Mouse (Mus musculus) stomach, postnatal 0 days (tissue): Measurements from ENCODE around the gene G6pdx. TPM values are rescaled to one million over a fixed set of nuclear protein-coding genes. Genes with fewer than 3 reads are reported as not detected.

ENCODE experiments used
- ATAC-seq: fragments of 200-750 bp; cut with Nextera tagmentation; 2 replicates; pipeline ENCODE4 v1.8.0; 2017; ENCODE audit not compliant: low FRiP score, low TSS enrichment
- DNase-seq: peaks from one replicate; pipeline ENCODE4 v3.0.0-alpha.2; 2016; ENCODE audit warnings: low spot score
- H3K27ac ChIP-seq: fragments of 300-500 bp; sonication (generic); replicated peaks from 2 replicates; pipeline ENCODE4 v1.5.1; 2014; ENCODE audit warnings: mild to moderate bottlenecking, control low read depth
- H3K27me3 ChIP-seq: fragments of 300-500 bp; sonication (generic); 2 replicates; pipeline ENCODE4 v1.6.1; 2014; ENCODE audit warnings: low read length; ENCODE audit not compliant: control insufficient read depth, insufficient read depth
- H3K36me3 ChIP-seq: fragments of 300-500 bp; sonication (generic); 2 replicates; pipeline ENCODE4 v1.6.1; 2014; ENCODE audit warnings: low read length, mixed read lengths; ENCODE audit not compliant: control insufficient read depth, insufficient read depth
- H3K4me1 ChIP-seq: fragments of 300-500 bp; sonication (generic); replicated peaks from 2 replicates; pipeline ENCODE4 v1.6.1; 2014; ENCODE audit warnings: antibody characterized with exemption; ENCODE audit not compliant: control insufficient read depth, insufficient read depth
- H3K4me2 ChIP-seq: fragments of 300-500 bp; sonication (generic); replicated peaks from 2 replicates; pipeline ENCODE4 v1.6.1; 2014; ENCODE audit warnings: low read depth, mild to moderate bottlenecking, control low read depth, moderate library complexity
- H3K4me3 ChIP-seq: fragments of 300-500 bp; sonication (generic); 2 replicates; pipeline ENCODE4 v1.5.1; 2014; ENCODE audit warnings: low read depth, low read length, control low read depth
- H3K9ac ChIP-seq: fragments of 300-500 bp; sonication (generic); 2 replicates; pipeline ENCODE4 v1.6.1; 2014; ENCODE audit warnings: mild to moderate bottlenecking, low read length, control low read depth, mixed read lengths
- H3K9me3 ChIP-seq: fragments of 300-500 bp; sonication (generic); 2 replicates; pipeline ENCODE4 v1.6.1; 2016; ENCODE audit warnings: low read length; ENCODE audit not compliant: control insufficient read depth
- CTCF ChIP-seq: IDR thresholded peaks from 2 replicates; pipeline ENCODE4 v1.5.1; 2016; ENCODE audit warnings: antibody characterized with exemption, low read depth, mild to moderate bottlenecking, moderate library complexity
- EP300 ChIP-seq: optimal IDR thresholded peaks from 2 replicates; pipeline ENCODE3; 2016; ENCODE audit warnings: antibody characterized with exemption
- WGBS: fragments of 180-500 bp; shearing (Covaris S2); extraction: QIAGEN DNeasy Blood & Tissue Kit; methylation state at CpG from one replicate; pipeline ENCODE4 v1.1.7; 2014; 5-methylcytosine and 5-hydroxymethylcytosine counted together
- polyA plus RNA-seq: library from polyadenylated mRNA; unstranded; fragments of >200 nt; fragmentation: Nextera tagmentation; extraction: Ambion mirVana; gene quantifications from 2 replicates; pipeline ENCODE4 v1.2.1, GENCODE M21; 2015

G6pdx gene
- 83.7 and 90.3 TPM in 2 replicates for polyA plus RNA-seq

DNA sequence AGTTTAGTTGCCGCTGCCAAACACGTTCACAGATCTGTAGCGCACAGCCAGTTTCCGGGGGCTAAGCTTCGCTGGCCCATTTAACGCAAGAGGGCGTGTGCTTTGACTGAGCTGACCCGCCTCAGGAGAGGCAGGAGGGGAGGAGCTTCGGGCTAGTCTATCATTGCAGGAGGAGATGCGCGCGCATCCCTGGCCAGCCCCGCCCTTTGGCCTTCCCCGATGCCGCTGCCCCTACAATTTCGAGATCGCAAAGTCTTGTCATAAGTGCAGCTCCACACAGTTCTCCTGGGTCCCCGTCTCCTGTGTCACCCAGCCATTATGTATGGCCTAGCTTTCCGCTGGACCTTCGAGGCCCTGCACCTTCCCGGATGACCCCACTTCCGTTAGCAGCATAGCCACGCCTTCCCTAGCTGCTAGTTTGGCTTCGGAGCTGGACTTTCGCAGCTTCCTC is at the start of gene G6pdx:
TSS of gene G6pdx (minus strand) at position 369 of the 451 bp plus-strand sequence.
- 8% methylated on average over 24 of the region's 25 CpGs for WGBS
- TF ChIP-seq EP300 (no peak), CTCF (peak; percentile 58)

DNA sequence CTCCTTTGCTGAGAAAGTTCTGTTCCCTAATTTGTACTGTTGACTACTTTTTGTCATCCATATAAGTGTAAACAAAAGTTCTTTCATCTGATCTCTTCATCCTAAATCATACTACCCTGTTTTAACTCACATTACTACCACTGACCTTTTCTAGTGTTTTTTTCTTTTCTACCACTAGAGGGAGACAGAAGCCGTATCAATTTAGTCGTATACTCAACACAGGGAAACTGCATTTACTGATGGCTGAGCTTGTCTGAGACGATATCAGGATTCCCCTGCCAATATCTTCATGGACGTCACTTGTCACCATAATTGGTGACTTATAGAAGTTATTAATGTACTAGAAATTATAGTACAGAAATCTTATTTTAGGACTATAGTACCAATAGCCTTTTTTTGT is 23.8 kb upstream of the G6pdx start:
- ATAC-seq, result no peak

More for the DNA sequence above, at the start of gene G6pdx:
- DNase-seq, result peak; percentile 90
- Histone ChIP-seq H3K27ac (peak within 1 kb of the TSS; percentile 90), H3K4me3 (peak within 1 kb of the TSS; percentile 48), H3K4me1 (no peaks in the 10 kb centered on the region), H3K9ac (peak within 1 kb of the TSS; percentile 69), H3K4me2 (peak within 1 kb of the TSS; percentile 61), H3K9me3 (no peaks in the 10 kb centered on the region), H3K27me3 (no peaks in the 10 kb centered on the region), H3K36me3 (no peaks in the 10 kb centered on the region)
- peak; percentile 70 for ATAC-seq

DNA sequence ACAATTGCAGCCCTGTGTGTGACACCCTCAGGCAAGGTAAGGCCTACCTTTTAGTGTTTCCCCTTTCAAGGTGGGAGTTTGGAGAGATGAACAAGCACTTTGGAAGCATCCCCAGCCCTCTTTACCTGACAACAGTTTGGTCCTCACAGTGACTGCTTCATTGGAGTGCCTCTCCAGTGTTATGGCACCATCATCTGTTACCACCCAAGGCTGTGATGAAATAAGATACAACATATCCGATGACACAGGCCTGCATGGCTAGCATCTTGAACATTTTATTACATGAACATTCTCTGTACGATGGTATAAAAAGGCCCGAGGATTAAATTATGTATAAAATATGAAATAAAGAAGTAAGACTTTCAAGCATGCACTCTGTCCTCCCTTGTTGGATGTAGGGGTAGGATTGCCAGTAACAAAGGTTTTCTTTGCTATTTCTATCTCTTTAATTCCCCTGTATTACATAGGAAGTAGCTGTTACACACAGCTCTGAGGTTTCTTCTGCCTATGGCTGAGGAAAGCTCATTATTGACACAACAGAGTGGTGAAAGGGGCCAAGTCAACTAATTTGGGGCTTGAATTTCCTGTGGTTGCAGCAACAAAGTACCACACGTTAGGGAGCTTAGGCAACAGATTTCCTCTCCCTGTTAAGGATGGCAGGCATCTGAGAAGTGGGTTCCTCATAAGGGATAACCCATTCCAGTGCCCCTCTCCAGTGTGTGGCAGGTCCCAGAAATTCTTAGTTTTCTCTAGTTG is 22.3 kb upstream of the G6pdx start:
- TF ChIP-seq CTCF, result no peak
- TF ChIP-seq EP300, result no peak
- Histone ChIP-seq H3K36me3 (no peaks in the 10 kb centered on the region), H3K27ac (no peak overlapping the region), H3K4me2 (no peak overlapping the region), H3K27me3 (no peaks in the 10 kb centered on the region), H3K9ac (no peak overlapping the region), H3K9me3 (no peaks in the 10 kb centered on the region), H3K4me3 (no peak overlapping the region), H3K4me1 (no peaks in the 10 kb centered on the region)
- no peak for ATAC-seq
- whole genome bisulfite sequencing, result 72% methylated on average over 4 of the region's 4 CpGs
- DNase-seq, result no peak

More for the DNA sequence above, 23.8 kb upstream of the G6pdx start:
- H3K9ac ChIP-seq, result no peak overlapping the region
- no peak overlapping the region for H3K4me3 ChIP-seq
- H3K9me3 ChIP-seq, result no peaks in the 10 kb centered on the region
- H3K27me3 ChIP-seq, result no peaks in the 10 kb centered on the region
- H3K36me3 ChIP-seq, result no peaks in the 10 kb centered on the region
- H3K27ac ChIP-seq, result no peak overlapping the region
- no peak overlapping the region for H3K4me2 ChIP-seq
- no peaks in the 10 kb centered on the region for H3K4me1 ChIP-seq
- WGBS, result 8% methylated on average over 4 of the region's 4 CpGs
- no peak for DNase-seq
- TF ChIP-seq EP300, result no peak
- TF ChIP-seq CTCF, result peak; percentile 83

DNA sequence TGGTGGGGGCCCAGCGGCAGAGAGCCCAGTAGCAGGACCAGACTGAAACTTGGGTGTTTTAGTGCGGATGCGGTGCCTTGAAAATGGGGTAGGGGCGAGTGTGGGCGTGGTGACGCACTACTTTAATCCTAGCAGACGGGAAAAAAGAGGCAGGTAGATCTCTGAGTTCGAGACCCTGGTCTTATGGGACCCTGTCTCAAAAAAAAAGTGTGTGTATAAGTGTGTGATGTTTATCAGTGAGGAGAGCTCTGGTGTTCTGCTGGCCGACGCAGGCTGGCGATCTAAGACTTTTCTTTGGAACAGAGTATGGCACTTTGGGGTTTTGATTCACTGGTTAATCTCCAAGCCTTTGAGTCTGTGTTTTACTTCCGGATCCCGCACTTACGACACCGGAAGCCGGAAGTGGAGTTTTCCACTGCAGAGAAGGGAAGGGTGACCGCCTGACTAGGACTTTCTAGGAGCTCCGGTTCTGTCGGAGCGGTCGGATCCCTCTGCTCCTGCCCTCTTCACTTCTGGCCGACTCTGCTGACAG is 362 bp upstream of the G6pdx start:
- ATAC-seq (peak; percentile 67), DNase-seq (peak; percentile 71)
- peak overlapping the region; percentile 90 for H3K27ac ChIP-seq
- peak overlapping the region; percentile 48 for H3K4me3 ChIP-seq
- peak overlapping the region; percentile 69 for H3K9ac ChIP-seq
- no peaks in the 10 kb centered on the region for H3K27me3 ChIP-seq
- H3K4me2 ChIP-seq, result peak overlapping the region; percentile 61
- no peaks in the 10 kb centered on the region for H3K9me3 ChIP-seq
- H3K4me1 ChIP-seq, result no peaks in the 10 kb centered on the region
- H3K36me3 ChIP-seq, result no peaks in the 10 kb centered on the region
- WGBS, result 15% methylated on average over 22 of the region's 22 CpGs
- no peak for TF ChIP-seq CTCF
- no peak for TF ChIP-seq EP300

DNA sequence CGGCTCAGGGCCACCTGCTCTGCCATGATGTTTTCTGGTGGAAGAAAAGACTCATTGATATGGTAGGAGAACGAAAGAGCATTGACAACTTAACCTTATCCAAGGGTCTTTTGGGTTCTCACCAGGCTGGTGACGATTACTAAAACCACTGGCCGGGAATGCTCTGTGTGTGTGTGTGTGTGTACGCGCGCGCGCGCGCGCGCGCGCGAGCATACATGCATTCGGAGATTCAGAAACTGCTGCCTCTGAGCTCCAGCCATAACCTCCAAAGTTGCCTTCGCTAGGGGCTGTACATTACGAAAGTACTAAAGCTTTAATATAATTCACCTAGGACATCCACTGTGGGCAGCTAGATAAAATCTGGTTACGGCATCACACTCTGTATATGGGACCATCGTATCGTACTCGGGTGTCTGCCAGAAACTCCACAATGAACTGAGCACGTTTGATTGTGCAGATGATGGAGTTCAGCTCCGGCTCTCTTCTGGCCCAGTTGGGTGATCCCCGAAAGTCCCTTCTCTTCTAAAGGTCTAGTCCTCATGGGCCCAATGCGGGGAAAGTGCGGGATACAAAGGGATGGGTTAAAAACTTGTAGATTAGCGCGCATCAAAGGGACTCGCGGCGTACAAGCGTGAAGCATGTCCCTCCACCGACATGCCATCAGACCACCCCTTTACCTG is 708 bp downstream of the G6pdx start:
- Histone ChIP-seq H3K9me3 (no peaks in the 10 kb centered on the region), H3K27ac (peak overlapping the region; percentile 90), H3K9ac (peak overlapping the region; percentile 43), H3K27me3 (no peaks in the 10 kb centered on the region), H3K36me3 (no peaks in the 10 kb centered on the region), H3K4me3 (peak overlapping the region; percentile 48), H3K4me2 (peak overlapping the region; percentile 61), H3K4me1 (no peaks in the 10 kb centered on the region)
- no peak for ATAC-seq
- WGBS, result 21% methylated on average over 35 of the region's 35 CpGs
- peak; percentile 20 for DNase-seq
- TF ChIP-seq CTCF (no peak), EP300 (no peak)
